Mouse (Mus musculus): ENCODE results near the gene Cx3cr1. TPM values are rescaled to one million over a fixed set of nuclear protein-coding genes. Genes with fewer than 3 reads are reported as not detected.

Gene Cx3cr1
- polyA plus RNA-seq, 1 experiment from 2014 or later = 7.0 TPM

DNA sequence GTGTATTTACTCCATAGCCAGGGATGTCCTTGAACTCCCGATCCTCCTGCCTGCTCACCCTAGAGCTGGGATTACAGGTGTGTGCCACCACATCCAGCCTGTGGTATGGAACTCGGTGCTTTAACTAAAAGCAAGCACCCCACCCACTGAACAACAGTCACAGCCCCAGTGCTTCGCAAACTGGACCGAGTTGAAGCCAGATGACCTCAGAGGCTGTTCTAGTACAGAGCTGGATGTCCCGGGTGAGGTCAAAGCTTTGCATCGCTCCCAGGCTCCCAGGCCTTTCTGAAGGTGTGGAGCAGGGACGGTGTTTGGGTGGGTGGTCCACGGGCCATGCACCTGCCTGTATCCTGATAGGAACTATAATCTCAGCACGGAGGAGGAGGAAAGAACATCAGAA lies 118.3 kb downstream of the Cx3cr1 start:
- H3K4me3 ChIP-seq (ENCODE audit: low read depth, low read length) = no peak overlapping the region
- no peak overlapping the region for H3K4me2 ChIP-seq
- H3K9ac ChIP-seq (ENCODE audit: low read depth, low read length) = no peak overlapping the region
- no peaks in the 10 kb centered on the region for H3K36me3 ChIP-seq (ENCODE audit: control insufficient read depth, insufficient read depth, low read length)
- no peaks in the 10 kb centered on the region for H3K4me1 ChIP-seq (replicated peaks; ENCODE audit: control insufficient read depth, insufficient read depth, low read length)
- no peak for DNase-seq (ENCODE audit: low spot score)
- ATAC-seq (replicated peaks; ENCODE audit: low FRiP score) = no peak
- H3K27ac ChIP-seq (ENCODE audit: low read depth, low read length) = no peak overlapping the region
- H3K27me3 ChIP-seq (replicated peaks; ENCODE audit: control insufficient read depth, insufficient read depth, low read length) = no peaks in the 10 kb centered on the region
- H3K9me3 ChIP-seq (ENCODE audit: control insufficient read depth, low read length) = no peaks in the 10 kb centered on the region
- WGBS = 85% methylated on average over 9 of the region's 9 CpGs

DNA sequence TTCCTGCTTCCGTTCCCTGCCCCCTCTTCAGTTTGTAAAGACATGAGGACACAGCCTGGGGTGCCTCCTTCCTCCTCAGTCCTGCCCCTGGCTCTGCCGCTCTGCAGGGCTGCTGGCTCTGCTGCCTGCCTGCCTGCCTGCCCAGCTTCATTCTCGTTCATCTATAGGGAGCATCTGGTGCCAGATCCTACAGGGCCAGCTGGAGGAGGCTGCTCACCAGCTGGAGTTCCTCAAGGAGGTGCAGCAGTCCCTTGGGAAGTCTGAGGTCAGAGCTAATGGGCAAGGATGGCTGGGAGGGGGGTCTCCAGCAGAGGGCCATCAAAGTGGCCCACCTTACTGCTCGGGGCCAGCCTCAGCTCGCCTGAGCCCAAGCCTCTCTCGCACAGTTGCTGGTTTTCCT lies 119.2 kb downstream of the Cx3cr1 start:
- DNase-seq (ENCODE audit: low spot score) (no peak), ATAC-seq (replicated peaks; ENCODE audit: low FRiP score) (no peak)
- no peaks in the 10 kb centered on the region for H3K36me3 ChIP-seq (ENCODE audit: control insufficient read depth, insufficient read depth, low read length)
- H3K9me3 ChIP-seq (ENCODE audit: control insufficient read depth, low read length) = no peaks in the 10 kb centered on the region
- H3K4me3 ChIP-seq (ENCODE audit: low read depth, low read length) = no peak overlapping the region
- H3K27me3 ChIP-seq (replicated peaks; ENCODE audit: control insufficient read depth, insufficient read depth, low read length) = no peaks in the 10 kb centered on the region
- no peaks in the 10 kb centered on the region for H3K4me1 ChIP-seq (replicated peaks; ENCODE audit: control insufficient read depth, insufficient read depth, low read length)
- no peak overlapping the region for H3K4me2 ChIP-seq
- H3K27ac ChIP-seq (ENCODE audit: low read depth, low read length) = no peak overlapping the region
- WGBS = 52% methylated on average over 6 of the region's 6 CpGs
- no peak overlapping the region for H3K9ac ChIP-seq (ENCODE audit: low read depth, low read length)

DNA sequence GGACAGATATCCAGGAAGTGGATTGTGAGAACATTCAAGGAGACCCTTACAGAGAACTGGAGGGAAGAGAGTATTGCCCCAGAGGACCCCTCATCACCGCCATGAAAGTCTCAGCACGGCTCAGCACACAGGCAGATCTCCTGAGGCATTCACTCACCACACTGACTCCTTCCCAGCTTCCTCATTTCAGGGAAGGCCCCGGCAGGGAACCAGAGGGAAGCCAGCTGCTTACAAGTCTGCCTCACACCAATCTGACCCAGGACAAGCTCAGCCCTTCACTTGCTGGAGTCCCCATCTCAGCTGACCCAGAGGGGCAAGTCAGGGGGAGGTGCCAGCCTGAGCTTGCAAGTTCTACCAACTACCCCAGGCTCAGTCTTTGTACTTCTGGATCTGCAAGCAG lies 120.9 kb downstream of the Cx3cr1 start:
- DNase-seq (ENCODE audit: low spot score) (no peak), ATAC-seq (replicated peaks; ENCODE audit: low FRiP score) (no peak)
- H3K27me3 ChIP-seq (replicated peaks; ENCODE audit: control insufficient read depth, insufficient read depth, low read length) = no peaks in the 10 kb centered on the region
- no peaks in the 10 kb centered on the region for H3K4me1 ChIP-seq (replicated peaks; ENCODE audit: control insufficient read depth, insufficient read depth, low read length)
- no peak overlapping the region for H3K27ac ChIP-seq (ENCODE audit: low read depth, low read length)
- H3K9me3 ChIP-seq (ENCODE audit: control insufficient read depth, low read length) = no peaks in the 10 kb centered on the region
- no peak overlapping the region for H3K9ac ChIP-seq (ENCODE audit: low read depth, low read length)
- 32% methylated on average over 3 of the region's 3 CpGs for WGBS
- no peak overlapping the region for H3K4me2 ChIP-seq
- no peaks in the 10 kb centered on the region for H3K36me3 ChIP-seq (ENCODE audit: control insufficient read depth, insufficient read depth, low read length)
- H3K4me3 ChIP-seq (ENCODE audit: low read depth, low read length) = no peak overlapping the region

DNA sequence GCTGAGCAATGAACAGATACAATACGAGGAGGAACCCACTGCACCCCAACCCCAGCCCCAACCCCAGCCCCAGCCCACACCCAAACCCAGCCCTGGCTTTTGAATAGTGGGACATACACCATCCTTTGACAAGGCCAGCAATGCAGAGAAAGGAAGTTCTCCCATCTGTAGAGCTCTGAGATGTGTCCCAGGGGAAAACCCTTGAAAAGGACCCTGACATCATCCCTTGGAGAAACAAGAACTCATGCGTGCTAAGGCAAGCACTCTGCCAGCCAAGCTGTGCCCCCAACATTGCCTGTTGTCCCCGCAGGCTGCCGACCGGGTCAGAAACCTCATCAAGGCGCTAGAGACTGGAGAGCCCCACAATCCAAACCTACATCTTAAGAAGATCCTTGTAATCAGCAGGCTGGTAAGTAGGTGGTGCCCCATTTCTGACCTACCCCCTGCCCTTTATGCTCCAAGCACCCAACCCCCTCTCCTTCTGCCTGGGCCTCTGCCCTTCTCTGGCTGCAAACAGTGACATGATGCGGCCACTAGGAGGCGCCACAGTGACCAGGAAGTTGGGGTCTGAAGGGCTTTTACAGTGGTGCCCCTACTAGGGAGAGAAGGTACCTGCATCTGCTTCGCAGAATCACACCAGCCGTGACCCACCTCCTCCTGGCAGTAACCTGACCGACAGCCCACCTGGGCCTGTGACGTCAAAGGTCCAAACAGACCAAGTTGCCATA lies 124.3 kb downstream of the Cx3cr1 start:
- Histone ChIP-seq H3K4me2 (no peak overlapping the region), H3K9ac (ENCODE audit: low read depth, low read length) (no peak overlapping the region), H3K27me3 (replicated peaks; ENCODE audit: control insufficient read depth, insufficient read depth, low read length) (no peaks in the 10 kb centered on the region), H3K4me1 (replicated peaks; ENCODE audit: control insufficient read depth, insufficient read depth, low read length) (no peaks in the 10 kb centered on the region), H3K9me3 (ENCODE audit: control insufficient read depth, low read length) (no peaks in the 10 kb centered on the region), H3K4me3 (ENCODE audit: low read depth, low read length) (no peak overlapping the region), H3K36me3 (ENCODE audit: control insufficient read depth, insufficient read depth, low read length) (no peaks in the 10 kb centered on the region), H3K27ac (ENCODE audit: low read depth, low read length) (no peak overlapping the region)
- DNase-seq (ENCODE audit: low spot score) = no peak
- 70% methylated on average over 12 of the region's 12 CpGs for WGBS
- no peak for ATAC-seq (replicated peaks; ENCODE audit: low FRiP score)

DNA sequence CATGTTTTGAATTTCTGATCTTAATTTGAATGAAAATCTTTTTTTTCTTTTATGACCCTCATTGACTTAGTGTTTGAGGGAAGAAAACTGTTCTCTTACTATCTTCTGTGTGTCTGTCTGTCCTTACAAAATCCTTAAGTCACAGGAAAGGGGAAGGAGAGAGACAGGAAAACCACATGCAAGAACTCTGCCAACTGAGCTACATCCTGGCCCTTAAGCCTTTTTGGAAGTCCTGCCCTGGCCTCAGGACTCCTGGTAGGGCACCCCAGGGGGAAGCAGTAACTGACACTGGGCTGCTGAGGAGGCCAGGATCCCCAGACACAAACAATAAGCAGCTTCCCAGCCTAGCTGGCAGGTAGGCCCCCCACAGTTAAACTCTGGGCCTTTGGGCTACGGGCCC lies 126.4 kb downstream of the Cx3cr1 start:
- no peak overlapping the region for H3K4me3 ChIP-seq (ENCODE audit: low read depth, low read length)
- H3K27ac ChIP-seq (ENCODE audit: low read depth, low read length) = no peak overlapping the region
- no peak overlapping the region for H3K4me2 ChIP-seq
- no peaks in the 10 kb centered on the region for H3K4me1 ChIP-seq (replicated peaks; ENCODE audit: control insufficient read depth, insufficient read depth, low read length)
- H3K9me3 ChIP-seq (ENCODE audit: control insufficient read depth, low read length) = no peaks in the 10 kb centered on the region
- H3K27me3 ChIP-seq (replicated peaks; ENCODE audit: control insufficient read depth, insufficient read depth, low read length) = no peaks in the 10 kb centered on the region
- ATAC-seq (replicated peaks; ENCODE audit: low FRiP score) = no peak
- H3K36me3 ChIP-seq (ENCODE audit: control insufficient read depth, insufficient read depth, low read length) = no peaks in the 10 kb centered on the region
- DNase-seq (ENCODE audit: low spot score) = no peak
- no peak overlapping the region for H3K9ac ChIP-seq (ENCODE audit: low read depth, low read length)
- 59% methylated on average over 1 of the region's 1 CpGs for WGBS

DNA sequence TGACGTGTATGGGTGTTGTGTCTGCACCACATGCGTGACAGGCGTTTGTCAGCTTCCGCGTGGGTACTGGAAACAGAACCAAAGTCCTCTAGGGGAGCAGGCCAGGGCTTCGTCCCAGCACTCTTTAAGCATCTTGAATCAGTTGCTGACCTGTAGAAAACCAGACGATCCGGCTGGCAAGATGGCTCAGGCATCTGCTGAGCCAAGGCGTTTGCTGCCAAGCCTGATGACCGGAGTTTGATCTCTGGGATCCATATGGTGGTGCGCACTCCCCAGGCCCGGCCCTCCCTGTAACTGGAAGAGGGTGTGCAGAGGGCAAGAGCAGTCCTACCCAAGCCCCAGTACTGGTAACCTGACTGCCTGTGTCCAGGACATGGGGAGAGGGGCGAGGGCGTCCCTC lies 127.8 kb downstream of the Cx3cr1 start:
- ATAC-seq (replicated peaks; ENCODE audit: low FRiP score) = no peak
- WGBS = 86% methylated on average over 14 of the region's 14 CpGs

DNA sequence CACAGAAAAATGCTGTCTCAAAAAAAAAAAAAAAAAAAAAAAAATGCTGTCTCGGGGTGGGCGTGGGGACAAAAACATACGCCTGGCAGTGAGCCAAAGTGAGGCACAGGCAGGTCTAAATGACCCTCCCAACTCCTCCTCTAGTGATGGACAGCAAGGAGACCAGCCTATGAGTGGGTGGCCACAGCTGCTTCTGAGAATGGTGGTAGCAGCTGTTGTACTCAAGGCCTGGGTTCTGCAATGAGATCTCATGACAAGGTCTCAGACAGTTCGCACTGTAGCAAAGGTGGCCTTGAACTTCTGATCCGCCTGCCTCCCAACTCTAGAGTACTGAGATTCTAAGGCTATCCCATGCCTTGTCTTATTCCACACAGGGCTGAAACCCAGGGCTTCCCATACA lies 128.3 kb downstream of the Cx3cr1 start:
- Histone ChIP-seq H3K27me3 (replicated peaks; ENCODE audit: control insufficient read depth, insufficient read depth, low read length) (no peaks in the 10 kb centered on the region), H3K36me3 (ENCODE audit: control insufficient read depth, insufficient read depth, low read length) (no peaks in the 10 kb centered on the region), H3K27ac (ENCODE audit: low read depth, low read length) (no peak overlapping the region), H3K4me1 (replicated peaks; ENCODE audit: control insufficient read depth, insufficient read depth, low read length) (no peaks in the 10 kb centered on the region), H3K9me3 (ENCODE audit: control insufficient read depth, low read length) (no peaks in the 10 kb centered on the region), H3K4me2 (no peak overlapping the region), H3K4me3 (ENCODE audit: low read depth, low read length) (no peak overlapping the region), H3K9ac (ENCODE audit: low read depth, low read length) (no peak overlapping the region)
- 85% methylated on average over 5 of the region's 5 CpGs for WGBS
- no peak for DNase-seq (ENCODE audit: low spot score)
- ATAC-seq (replicated peaks; ENCODE audit: low FRiP score) = no peak

More for the DNA sequence above, 127.8 kb downstream of the Cx3cr1 start:
- Histone ChIP-seq H3K4me1 (replicated peaks; ENCODE audit: control insufficient read depth, insufficient read depth, low read length) (no peaks in the 10 kb centered on the region), H3K4me3 (ENCODE audit: low read depth, low read length) (no peak overlapping the region), H3K27ac (ENCODE audit: low read depth, low read length) (no peak overlapping the region), H3K4me2 (no peak overlapping the region), H3K36me3 (ENCODE audit: control insufficient read depth, insufficient read depth, low read length) (no peaks in the 10 kb centered on the region), H3K27me3 (replicated peaks; ENCODE audit: control insufficient read depth, insufficient read depth, low read length) (no peaks in the 10 kb centered on the region), H3K9me3 (ENCODE audit: control insufficient read depth, low read length) (no peaks in the 10 kb centered on the region), H3K9ac (ENCODE audit: low read depth, low read length) (no peak overlapping the region)
- DNase-seq (ENCODE audit: low spot score) = no peak

DNA sequence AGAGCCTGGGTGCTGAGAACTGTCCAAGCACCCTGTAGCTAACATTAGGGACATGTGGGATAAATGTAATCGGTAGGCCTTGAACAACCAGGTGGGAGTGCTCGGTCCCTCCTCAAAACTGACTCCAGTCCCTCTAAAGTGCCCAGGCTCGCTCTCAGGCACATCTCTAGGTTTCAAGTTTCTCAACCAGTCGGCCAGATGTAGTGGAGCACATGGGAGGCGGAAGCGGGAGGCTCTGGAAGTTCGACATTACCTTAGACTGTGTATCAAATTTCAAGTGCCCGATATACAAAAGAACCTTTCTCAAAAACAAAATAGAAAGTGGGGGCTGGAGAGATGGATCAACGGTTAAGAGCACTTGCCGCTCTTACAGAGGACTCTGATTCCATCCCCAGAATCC lies 130.0 kb downstream of the Cx3cr1 start:
- DNase-seq (ENCODE audit: low spot score) (no peak), ATAC-seq (replicated peaks; ENCODE audit: low FRiP score) (no peak)
- H3K27ac ChIP-seq (ENCODE audit: low read depth, low read length) = no peak overlapping the region

DNA sequence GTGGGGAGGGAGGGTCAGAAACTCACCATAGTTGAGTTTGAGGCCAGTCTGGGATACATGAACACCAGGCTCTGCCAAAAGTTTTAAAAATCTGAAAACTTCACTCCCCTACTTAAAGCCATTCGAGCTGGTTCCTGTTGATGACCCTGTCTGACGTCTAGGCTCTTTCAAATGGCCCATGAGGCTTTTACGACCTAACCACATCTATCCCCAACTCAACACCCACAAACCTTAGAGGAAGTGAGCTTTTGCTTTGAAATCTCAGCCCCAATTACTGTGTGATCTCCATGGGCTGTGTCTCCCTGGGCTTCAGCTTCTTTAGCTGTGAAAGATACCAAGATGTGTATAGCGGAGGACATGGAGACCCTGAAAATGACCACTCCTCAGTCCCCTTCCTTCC lies 131.2 kb downstream of the Cx3cr1 start:
- Histone ChIP-seq H3K9me3 (ENCODE audit: control insufficient read depth, low read length) (no peaks in the 10 kb centered on the region), H3K27ac (ENCODE audit: low read depth, low read length) (no peak overlapping the region), H3K4me3 (ENCODE audit: low read depth, low read length) (no peak overlapping the region), H3K4me2 (no peak overlapping the region), H3K9ac (ENCODE audit: low read depth, low read length) (no peak overlapping the region), H3K27me3 (replicated peaks; ENCODE audit: control insufficient read depth, insufficient read depth, low read length) (no peaks in the 10 kb centered on the region), H3K36me3 (ENCODE audit: control insufficient read depth, insufficient read depth, low read length) (no peaks in the 10 kb centered on the region), H3K4me1 (replicated peaks; ENCODE audit: control insufficient read depth, insufficient read depth, low read length) (0 out of 2 replicates have a peak, but pooled peaks cover 3% of the 10 kb centered on the region)
- 58% methylated on average over 4 of the region's 4 CpGs for WGBS
- DNase-seq (ENCODE audit: low spot score) (no peak), ATAC-seq (replicated peaks; ENCODE audit: low FRiP score) (no peak)

More for the DNA sequence above, 130.0 kb downstream of the Cx3cr1 start:
- Histone ChIP-seq H3K4me2 (no peak overlapping the region), H3K4me1 (replicated peaks; ENCODE audit: control insufficient read depth, insufficient read depth, low read length) (0 out of 2 replicates have a peak, but pooled peaks cover 3% of the 10 kb centered on the region), H3K4me3 (ENCODE audit: low read depth, low read length) (no peak overlapping the region), H3K9ac (ENCODE audit: low read depth, low read length) (no peak overlapping the region), H3K9me3 (ENCODE audit: control insufficient read depth, low read length) (no peaks in the 10 kb centered on the region), H3K27me3 (replicated peaks; ENCODE audit: control insufficient read depth, insufficient read depth, low read length) (no peaks in the 10 kb centered on the region), H3K36me3 (ENCODE audit: control insufficient read depth, insufficient read depth, low read length) (no peaks in the 10 kb centered on the region)
- 81% methylated on average over 10 of the region's 10 CpGs for WGBS
